Mouse (Mus musculus): ENCODE measurements at regions not wholly inside any gene's neighbourhood (a gene's known extent, or its start where the extent isn't known, plus 50 kb on each side); places are given as distances from the start of the nearest gene placed in this dataset.

DNA sequence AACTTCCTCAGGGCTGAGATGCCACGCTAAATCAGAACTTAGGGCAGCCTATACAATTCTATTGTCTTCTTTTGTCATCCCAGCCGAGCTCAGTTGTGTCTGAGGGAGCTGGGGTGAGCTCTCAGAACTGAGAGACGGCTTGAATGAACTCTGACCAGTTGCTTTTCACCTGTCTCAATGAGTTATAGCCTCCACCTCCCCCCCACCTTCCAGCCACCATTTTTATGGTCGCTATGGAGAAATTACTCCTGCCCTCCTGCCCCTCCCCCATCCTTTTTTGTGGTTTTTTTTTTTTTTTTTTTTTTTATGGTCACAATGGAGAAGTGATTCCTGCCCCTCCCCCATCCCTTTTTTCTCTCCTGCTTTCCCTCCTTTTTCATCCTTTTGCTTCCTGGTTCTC, 251.6 kb upstream of the Gm10131 start:
- TF ChIP-seq CTCF (IDR thresholded peaks at IDR 0.05; ENCODE audit: control insufficient read depth, insufficient read depth, insufficient read length) (no peak), USF1 (IDR thresholded peaks at IDR 0.05; ENCODE audit: low read depth) (no peak), CEBPB (IDR thresholded peaks at IDR 0.05; ENCODE audit: low read depth) (no peak), MAX (IDR thresholded peaks at IDR 0.05) (no peak), FOSL1 (IDR thresholded peaks at IDR 0.05; ENCODE audit: insufficient read depth, low read length, poor library complexity, severe bottlenecking) (no peak), MYOG (IDR thresholded peaks at IDR 0.05; ENCODE audit: control insufficient read depth, extremely low read depth, insufficient read length) (no peak), MYOD1 (IDR thresholded peaks at IDR 0.05; ENCODE audit: control insufficient read depth, insufficient read length, low read depth) (no peak)

All from C2C12 (cell line).